Comparison of ENCODE assay signal across 15 mouse cellular contexts in the genomic region with DNA sequence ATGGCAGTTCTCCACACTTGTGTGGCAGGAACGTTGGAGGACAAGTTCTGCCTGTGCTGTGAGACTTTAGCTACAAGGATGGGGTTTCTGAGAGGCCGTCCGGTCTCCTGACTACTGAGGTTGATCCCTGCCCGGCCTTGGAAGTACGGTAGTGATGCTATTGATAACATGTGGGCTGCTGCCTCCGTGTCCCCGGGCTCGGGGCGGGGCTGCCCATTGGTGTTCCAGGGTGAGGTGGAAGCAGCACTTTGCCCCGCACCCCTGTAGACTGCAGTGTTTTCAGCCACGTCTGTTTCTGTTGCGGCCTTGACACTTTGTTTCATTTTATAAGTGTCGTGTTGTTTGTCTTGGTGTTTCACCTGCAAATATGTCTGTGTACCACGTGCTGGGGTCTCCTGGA. TPM values are rescaled to one million over a fixed set of nuclear protein-coding genes. Genes with fewer than 3 reads are reported as not detected.
DNase-seq lines count a peak whose midpoint lies in the region; ATAC-seq lines count a peak whose summit lies in the region.
"Had no signal": no experiment of that assay in that cellular context is flagged by ENCODE, and none has a peak within 500 bp of the region (broad histone marks: within the 10 kb centered on the region; RNA-seq: fewer than 3 reads in every experiment).

No protein-coding gene starts in this region.

- H3K9ac ChIP-seq in heart, embryonic 11.5 days (ENCODE audit: low read depth, low read length): no peak overlapping the region
- no peak overlapping the region for H3K9ac ChIP-seq in lung, embryonic 15.5 days
- no peak overlapping the region for H3K9ac ChIP-seq in intestine, embryonic 14.5 days (ENCODE audit: low read length)
- H3K9ac ChIP-seq: liver, embryonic 13.5 days had no signal

- ATAC-seq in heart, embryonic 11.5 days (replicated peaks; ENCODE audit: insufficient number of reproducible peaks, low FRiP score, low TSS enrichment): no peak
- ATAC-seq in lung, embryonic 15.5 days (ENCODE audit: borderline replicate concordance, extremely low read depth, low FRiP score, low TSS enrichment): no peak
- no peak for ATAC-seq in intestine, embryonic 14.5 days (replicated peaks; ENCODE audit: low FRiP score, low TSS enrichment, low read depth)
- ATAC-seq: forebrain, embryonic 14.5 days; inflammation-experienced regulatory T-cells, adult 6 months had no signal

- peak overlapping the region; percentile 46 for H3K27ac ChIP-seq in heart, embryonic 11.5 days (ENCODE audit: low read depth, low read length)
- H3K27ac ChIP-seq in lung, embryonic 15.5 days: peak overlapping the region; percentile 85
- H3K27ac ChIP-seq in intestine, embryonic 14.5 days (ENCODE audit: low read depth): peak overlapping the region; percentile 54; the same call in 1 of the 2 replicates
- H3K27ac ChIP-seq: liver, embryonic 13.5 days; midbrain, embryonic 10.5 days had no signal

- no peak for DNase-seq in heart, postnatal 36 days
- DNase-seq in lung, postnatal 36 days: no peak
- no peak for DNase-seq in intestine, embryonic 14.5 days (ENCODE audit: low spot score)
- peak; percentile 67 for DNase-seq in testis, postnatal 10 days (ENCODE audit: low spot score)
- DNase-seq in gastrocnemius, adult 18-20 months (ENCODE audit: low spot score): no peak
- DNase-seq in thymus, postnatal 25 days: no peak
- DNase-seq: layer of hippocampus, adult 9-11 months; liver, embryonic 13.5 days; retina, postnatal 1 day had no signal

- WGBS in heart, embryonic 11.5 days (ENCODE audit: insufficient replicate concordance): 81% methylated on average over 14 of the region's 14 CpGs
- WGBS in lung, embryonic 15.5 days: 75% methylated on average over 14 of the region's 14 CpGs
- WGBS in intestine, embryonic 14.5 days: 82% methylated on average over 14 of the region's 14 CpGs

- no peaks in the 10 kb centered on the region for H3K27me3 ChIP-seq in heart, embryonic 11.5 days (ENCODE audit: control insufficient read depth, insufficient read depth, low read length)
- H3K27me3 ChIP-seq in lung, embryonic 15.5 days: no peaks in the 10 kb centered on the region
- H3K27me3 ChIP-seq in intestine, embryonic 14.5 days (replicated peaks; ENCODE audit: control insufficient read depth, insufficient read depth, low read length): no peaks in the 10 kb centered on the region
- H3K27me3 ChIP-seq: CH12.LX; liver, embryonic 13.5 days had no signal

- no peaks in the 10 kb centered on the region for H3K9me3 ChIP-seq in heart, embryonic 11.5 days (replicated peaks; ENCODE audit: control insufficient read depth, low read length)
- no peaks in the 10 kb centered on the region for H3K9me3 ChIP-seq in lung, embryonic 15.5 days
- no peaks in the 10 kb centered on the region for H3K9me3 ChIP-seq in intestine, embryonic 14.5 days (ENCODE audit: control insufficient read depth, low read length)
- H3K9me3 ChIP-seq: liver, embryonic 13.5 days; midbrain, embryonic 10.5 days had no signal

- peaks cover 58% of the 10 kb centered on the region for H3K4me1 ChIP-seq in heart, embryonic 11.5 days (ENCODE audit: control insufficient read depth, insufficient read depth, low read length)
- H3K4me1 ChIP-seq in lung, embryonic 15.5 days: peaks cover 36% of the 10 kb centered on the region
- H3K4me1 ChIP-seq in intestine, embryonic 14.5 days (replicated peaks; ENCODE audit: control insufficient read depth, insufficient read depth, low read length): peaks cover 22% of the 10 kb centered on the region

- no peak overlapping the region for H3K4me3 ChIP-seq in heart, embryonic 11.5 days (ENCODE audit: low read depth, low read length)
- no peak overlapping the region for H3K4me3 ChIP-seq in lung, embryonic 15.5 days
- no peak overlapping the region for H3K4me3 ChIP-seq in intestine, embryonic 14.5 days (ENCODE audit: low read depth, low read length)
- H3K4me3 ChIP-seq: liver, embryonic 13.5 days; midbrain, embryonic 10.5 days had no signal

- peak overlapping the region; percentile 6; the same call in 1 of the 2 replicates for H3K4me2 ChIP-seq in heart, embryonic 11.5 days
- no peak overlapping the region for H3K4me2 ChIP-seq in lung, embryonic 15.5 days
- no peak overlapping the region for H3K4me2 ChIP-seq in intestine, embryonic 14.5 days (ENCODE audit: low read length)
- H3K4me2 ChIP-seq: liver, embryonic 13.5 days had no signal

- H3K36me3 ChIP-seq in heart, embryonic 11.5 days (ENCODE audit: control insufficient read depth, insufficient read depth, low read length): 0 out of 2 replicates have a peak, but pooled peaks cover 2% of the 10 kb centered on the region
- H3K36me3 ChIP-seq in lung, embryonic 15.5 days: peaks cover 14% of the 10 kb centered on the region
- peaks cover 12% of the 10 kb centered on the region for H3K36me3 ChIP-seq in intestine, embryonic 14.5 days (ENCODE audit: control insufficient read depth, insufficient read depth, low read length)

- intact Hi-C loops in heart, postnatal 36 days (cut with DNase I): no loop called here

RNA-seq across cellular contexts. Expression of gene Sec14l1, which starts 21.9 kb away (rescaled TPM):
- polyA plus RNA-seq in heart, embryonic 11.5 days (2014; fragmentation: Nextera tagmentation; extraction: Ambion mirVana): 32.6 and 39.4 TPM in 2 replicates
- 10 to 100 TPM; 67.9 to 75.2 TPM for total RNA-seq in heart, postnatal 36 days (2021)
- 68.9 and 73.9 TPM in 2 replicates for polyA plus RNA-seq in lung, embryonic 15.5 days (2015; fragmentation: Nextera tagmentation; extraction: Ambion mirVana)
- polyA plus RNA-seq in intestine, embryonic 14.5 days (2014; fragmentation: Nextera tagmentation; extraction: Ambion mirVana): 22.3 and 23.6 TPM in 2 replicates
- total RNA-seq in gastrocnemius, adult 18-20 months (2021): 10 to 100 TPM; 52.1 to 53.3 TPM
